Mouse (Mus musculus): ENCODE results near the gene Rab3b. TPM values are rescaled to one million over a fixed set of nuclear protein-coding genes. Genes with fewer than 3 reads are reported as not detected.

Rab3b gene
- polyA plus RNA-seq, 1 experiment from 2014 or later, result 11.7 TPM

DNA sequence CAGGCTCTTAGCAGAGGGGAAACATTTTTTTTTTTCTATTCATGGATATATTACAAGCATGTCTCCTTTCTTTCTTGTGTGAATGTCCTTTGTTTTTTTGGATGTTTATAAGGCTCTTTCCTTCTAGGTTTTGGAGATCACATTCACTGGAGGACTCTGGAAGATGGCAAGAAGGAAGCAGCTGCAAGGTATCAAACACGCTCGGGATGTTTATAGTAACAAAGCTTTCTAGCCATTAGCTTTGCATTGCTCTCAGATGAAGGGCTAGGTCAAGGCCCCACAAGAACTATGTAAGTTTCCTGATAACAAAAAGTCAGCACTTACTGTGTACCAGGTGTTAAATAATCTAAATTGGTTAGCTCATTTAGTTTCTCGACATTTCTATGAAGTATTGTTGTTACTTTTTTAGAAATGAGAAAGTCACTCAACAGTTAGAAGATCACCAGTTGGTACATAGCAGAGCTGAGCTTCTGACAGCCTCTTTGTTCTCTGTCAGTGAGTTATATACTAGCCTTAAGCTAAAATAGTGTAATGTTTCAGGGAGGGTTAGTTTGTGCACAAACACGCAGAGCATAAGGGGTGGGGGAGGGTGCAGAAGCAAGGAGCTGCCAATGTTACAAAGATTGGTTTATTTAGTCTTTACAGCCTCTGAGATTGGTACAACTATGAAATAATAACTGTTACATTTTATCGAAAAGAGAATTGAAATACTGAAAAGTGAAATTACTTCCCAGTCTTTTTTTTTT is 32.9 kb upstream of the Rab3b start:
- H3K27me3 ChIP-seq (replicated peaks), result no peaks in the 10 kb centered on the region
- 51% methylated on average over 5 of the region's 5 CpGs for WGBS
- H3K4me2 ChIP-seq (replicated peaks), result no peak overlapping the region
- no peaks in the 10 kb centered on the region for H3K36me3 ChIP-seq
- H3K4me3 ChIP-seq (replicated peaks), result no peak overlapping the region
- H3K9me3 ChIP-seq, result no peaks in the 10 kb centered on the region
- H3K4me1 ChIP-seq (replicated peaks), result 0 out of 2 replicates have a peak, but pooled peaks cover 8% of the 10 kb centered on the region
- no peak overlapping the region for H3K9ac ChIP-seq
- 0 out of 2 replicates have a peak overlapping the region, but pooled peaks have one; percentile 27 for H3K27ac ChIP-seq
- no peak for ATAC-seq

DNA sequence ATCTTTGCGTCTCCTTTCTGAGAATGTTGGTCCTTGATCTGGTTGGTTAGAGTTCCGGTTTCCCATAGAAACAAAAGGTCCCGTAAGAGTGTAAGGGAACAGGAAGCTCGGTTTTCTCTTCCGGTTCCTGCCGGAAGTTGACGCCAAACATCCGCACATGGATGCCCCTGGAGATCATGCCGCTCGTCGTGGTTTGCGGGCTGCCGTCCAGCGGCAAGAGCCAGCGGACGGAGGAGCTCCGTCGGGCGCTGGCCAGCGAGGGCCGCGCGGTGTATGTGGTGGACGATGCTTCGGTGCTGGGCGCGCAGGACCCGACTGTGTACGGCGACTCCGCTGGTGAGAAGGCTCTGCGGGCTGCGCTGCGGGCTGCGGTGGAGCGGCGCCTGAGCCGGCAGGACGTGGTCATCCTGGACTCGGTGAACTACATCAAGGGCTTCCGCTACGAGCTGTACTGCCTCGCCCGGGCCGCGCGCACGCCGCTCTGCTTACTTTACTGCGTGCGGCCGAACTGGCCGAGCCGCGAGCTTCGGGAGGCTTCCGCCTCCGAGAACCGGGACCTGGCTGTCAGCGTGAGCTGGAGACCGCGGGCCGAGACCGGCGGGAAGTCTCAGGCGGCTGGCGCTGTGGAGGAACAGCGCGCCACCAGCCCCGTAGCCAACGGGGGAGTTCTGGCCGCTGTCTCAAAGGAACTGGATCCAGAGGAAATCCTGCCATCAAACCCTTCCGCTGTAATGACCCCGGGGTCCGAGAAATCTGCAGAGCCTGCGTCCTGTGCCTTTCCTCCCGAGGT is 31.0 kb upstream of the Rab3b start, which contains the start of gene Kti12:
Kti12 (plus strand) TSS at position 71 of the 790 bp plus-strand sequence.
- Histone ChIP-seq H3K4me2 (replicated peaks) (peak within 1 kb of the TSS; percentile 86), H3K9ac (peak within 1 kb of the TSS; percentile 78), H3K9me3 (no peaks in the 10 kb centered on the region), H3K27me3 (replicated peaks) (no peaks in the 10 kb centered on the region), H3K4me3 (replicated peaks) (peak within 1 kb of the TSS; percentile 86), H3K27ac (peak within 1 kb of the TSS; percentile 93), H3K4me1 (replicated peaks) (0 out of 2 replicates have a peak, but pooled peaks cover 8% of the 10 kb centered on the region), H3K36me3 (no peaks in the 10 kb centered on the region)
- peak; percentile 90 for ATAC-seq
- under 1% methylated on average over 77 of the region's 77 CpGs for whole genome bisulfite sequencing

DNA sequence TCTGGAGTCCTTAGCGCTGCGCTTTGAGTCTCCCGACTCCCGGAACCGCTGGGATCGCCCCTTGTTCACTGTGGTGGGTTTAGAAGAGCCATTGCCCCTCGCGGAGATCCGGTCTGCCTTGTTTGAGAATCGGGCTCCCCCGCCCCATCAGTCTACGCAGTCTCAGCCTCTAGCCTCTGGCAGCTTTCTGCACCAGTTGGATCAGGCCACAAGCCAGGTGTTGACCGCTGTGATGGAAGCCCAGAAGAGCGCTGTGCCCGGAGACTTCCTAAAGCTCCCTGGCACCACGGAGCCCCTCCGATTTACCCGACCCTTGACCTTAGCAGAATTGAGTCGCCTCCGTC is 30.4 kb upstream of the Rab3b start, which contains the start of gene A730015C16Rik:
A730015C16Rik (minus strand) TSS at position 115 of the 344 bp plus-strand sequence.
- peak; percentile 35 for ATAC-seq
- Histone ChIP-seq H3K27me3 (replicated peaks) (no peaks in the 10 kb centered on the region), H3K4me3 (replicated peaks) (peak within 1 kb of the TSS; percentile 86), H3K36me3 (no peaks in the 10 kb centered on the region), H3K27ac (peak within 1 kb of the TSS; percentile 93), H3K4me2 (replicated peaks) (peak within 1 kb of the TSS; percentile 86), H3K9ac (peak within 1 kb of the TSS; percentile 78), H3K4me1 (replicated peaks) (0 out of 2 replicates have a peak, but pooled peaks cover 8% of the 10 kb centered on the region), H3K9me3 (no peaks in the 10 kb centered on the region)
- WGBS, result 5% methylated on average over 20 of the region's 20 CpGs

DNA sequence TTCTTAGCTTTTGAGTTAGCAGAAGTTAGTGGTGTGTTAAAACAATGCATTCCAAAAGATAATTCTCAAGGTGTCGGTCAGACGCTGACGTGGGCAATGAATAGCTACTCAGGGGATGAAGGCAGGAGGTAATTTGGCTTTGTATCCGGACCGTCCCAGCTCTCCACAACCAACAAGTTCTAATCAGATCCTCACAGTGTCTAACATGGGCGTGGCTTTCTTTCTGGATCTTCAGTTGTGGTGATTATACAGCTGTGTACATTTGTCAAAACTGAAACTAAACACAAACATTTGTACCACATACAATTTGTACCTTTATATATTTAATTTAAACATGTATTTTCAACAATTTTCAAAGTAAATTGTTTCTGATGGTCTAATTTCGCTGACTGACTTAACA is 12.1 kb upstream of the Rab3b start:
- Histone ChIP-seq H3K9me3 (no peaks in the 10 kb centered on the region), H3K4me2 (replicated peaks) (no peak overlapping the region), H3K4me3 (replicated peaks) (no peak overlapping the region), H3K9ac (no peak overlapping the region), H3K36me3 (peaks cover 3% of the 10 kb centered on the region; the same call in 1 of the 2 replicates), H3K27ac (no peak overlapping the region), H3K4me1 (replicated peaks) (no peaks in the 10 kb centered on the region), H3K27me3 (replicated peaks) (no peaks in the 10 kb centered on the region)
- 78% methylated on average over 7 of the region's 7 CpGs for WGBS
- ATAC-seq, result no peak

DNA sequence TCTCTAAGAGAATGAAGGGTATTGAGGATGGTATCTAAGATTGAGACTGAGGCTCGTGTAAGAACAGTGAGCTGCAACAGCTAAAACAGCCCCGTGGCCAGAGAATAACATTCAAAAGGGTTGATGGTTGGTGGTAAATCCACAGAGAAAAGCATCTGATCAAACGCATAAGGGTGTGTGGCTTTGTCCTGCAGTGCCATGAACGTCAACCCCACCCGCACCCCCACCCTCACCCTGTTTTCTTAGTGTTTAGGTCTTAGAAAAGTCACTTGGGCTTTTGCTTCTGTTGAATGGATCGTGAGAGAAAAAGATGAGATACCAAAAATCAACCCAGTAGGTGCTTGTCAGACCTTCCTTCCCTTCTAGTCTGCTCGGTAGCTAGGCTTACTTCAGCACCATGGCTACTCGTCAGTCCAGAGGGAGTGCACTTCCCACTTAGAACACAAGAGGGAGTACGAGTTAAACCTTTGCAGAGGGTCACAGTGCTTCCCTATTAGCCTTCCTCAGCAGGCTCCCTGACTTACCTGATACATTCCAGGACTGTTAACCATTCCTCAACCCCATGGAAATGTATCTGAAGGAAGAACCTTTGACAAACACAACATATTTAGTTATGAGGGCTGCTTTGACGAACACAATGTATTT is 9.0 kb upstream of the Rab3b start:
- Histone ChIP-seq H3K36me3 (no peaks in the 10 kb centered on the region), H3K9ac (no peak overlapping the region), H3K27ac (no peak overlapping the region), H3K4me2 (replicated peaks) (no peak overlapping the region), H3K4me1 (replicated peaks) (no peaks in the 10 kb centered on the region), H3K4me3 (replicated peaks) (no peak overlapping the region), H3K27me3 (replicated peaks) (no peaks in the 10 kb centered on the region), H3K9me3 (no peaks in the 10 kb centered on the region)
- 34% methylated on average over 10 of the region's 10 CpGs for WGBS
- peak; percentile 88 for ATAC-seq

DNA sequence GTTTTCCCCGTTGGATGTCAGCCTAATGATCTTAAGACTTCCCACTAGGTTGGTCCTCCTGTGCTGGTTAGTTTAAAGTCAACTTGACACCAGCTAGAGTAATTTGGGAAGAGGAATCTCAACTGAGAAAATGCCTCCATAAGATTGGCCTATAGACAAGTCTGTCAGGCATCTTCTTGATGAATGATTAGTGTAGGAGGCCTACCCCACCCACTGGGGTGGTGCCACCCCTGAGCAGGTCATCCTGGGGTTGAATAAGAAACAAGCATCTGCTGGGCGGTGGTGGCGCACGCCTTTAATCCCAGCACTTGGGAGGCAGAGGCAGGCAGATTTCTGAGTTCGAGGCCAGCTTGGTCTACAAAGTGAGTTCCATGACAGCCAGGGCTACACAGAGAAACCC is 5.1 kb upstream of the Rab3b start:
- no peak overlapping the region for H3K9ac ChIP-seq
- no peak overlapping the region for H3K4me3 ChIP-seq (replicated peaks)
- no peaks in the 10 kb centered on the region for H3K9me3 ChIP-seq
- no peak for ATAC-seq
- no peaks in the 10 kb centered on the region for H3K27me3 ChIP-seq (replicated peaks)
- no peak overlapping the region for H3K27ac ChIP-seq
- H3K4me1 ChIP-seq (replicated peaks), result no peaks in the 10 kb centered on the region
- no peaks in the 10 kb centered on the region for H3K36me3 ChIP-seq
- WGBS, result 91% methylated on average over 5 of the region's 5 CpGs
- no peak overlapping the region for H3K4me2 ChIP-seq (replicated peaks)

DNA sequence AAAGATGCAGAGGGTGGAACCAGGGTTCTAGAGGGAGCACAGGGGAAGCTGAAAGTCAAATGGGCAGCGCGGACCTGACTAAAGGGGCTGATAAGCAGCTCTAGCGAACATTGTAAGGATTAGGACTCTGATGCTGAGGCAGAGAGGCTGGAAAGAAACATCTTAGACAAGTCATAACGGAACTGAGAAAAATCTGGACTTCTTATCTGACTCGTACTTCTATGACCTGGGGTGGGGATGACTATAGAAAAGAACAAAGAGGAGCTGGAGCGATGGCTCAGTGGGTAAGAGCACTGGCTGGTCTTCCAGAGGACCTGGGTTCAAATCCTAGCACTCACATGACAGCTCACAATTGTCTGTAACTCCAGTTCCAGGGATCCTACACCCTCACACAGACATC is 962 bp upstream of the Rab3b start:
- H3K36me3 ChIP-seq, result no peaks in the 10 kb centered on the region
- WGBS, result 80% methylated on average over 6 of the region's 6 CpGs
- H3K4me3 ChIP-seq (replicated peaks), result no peak overlapping the region
- no peak overlapping the region for H3K9ac ChIP-seq
- H3K27me3 ChIP-seq (replicated peaks), result no peaks in the 10 kb centered on the region
- 0 out of 2 replicates have a peak, but pooled peaks cover 6% of the 10 kb centered on the region for H3K4me1 ChIP-seq (replicated peaks)
- no peak for ATAC-seq
- no peak overlapping the region for H3K4me2 ChIP-seq (replicated peaks)
- no peak overlapping the region for H3K27ac ChIP-seq
- no peaks in the 10 kb centered on the region for H3K9me3 ChIP-seq

DNA sequence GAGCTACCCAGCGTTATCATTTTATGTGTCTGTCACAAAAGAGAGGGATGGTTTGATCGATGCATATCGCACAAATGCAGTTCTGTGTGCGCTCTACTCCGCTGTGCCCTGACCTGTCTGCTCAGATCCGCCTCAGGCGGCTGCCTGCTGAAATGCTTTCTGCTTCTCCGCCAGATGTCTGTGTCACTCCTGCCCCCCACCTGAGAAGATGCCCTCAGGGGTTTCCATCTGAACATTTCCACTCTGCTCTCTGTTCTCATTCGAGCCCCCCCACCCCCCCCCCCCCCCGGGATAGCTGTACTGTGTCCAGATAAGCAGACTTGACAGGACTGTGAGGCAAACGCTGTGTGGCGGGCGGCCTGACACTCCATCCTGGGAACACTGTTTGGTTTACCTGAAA is 5.0 kb downstream of the Rab3b start:
- no peak overlapping the region for H3K4me2 ChIP-seq (replicated peaks)
- H3K4me3 ChIP-seq (replicated peaks), result no peak overlapping the region
- ATAC-seq, result no peak
- H3K9me3 ChIP-seq, result no peaks in the 10 kb centered on the region
- no peaks in the 10 kb centered on the region for H3K27me3 ChIP-seq (replicated peaks)
- 57% methylated on average over 13 of the region's 13 CpGs for WGBS
- H3K4me1 ChIP-seq (replicated peaks), result 0 out of 2 replicates have a peak, but pooled peaks cover 6% of the 10 kb centered on the region
- H3K27ac ChIP-seq, result no peak overlapping the region
- H3K36me3 ChIP-seq, result no peaks in the 10 kb centered on the region
- H3K9ac ChIP-seq, result no peak overlapping the region

DNA sequence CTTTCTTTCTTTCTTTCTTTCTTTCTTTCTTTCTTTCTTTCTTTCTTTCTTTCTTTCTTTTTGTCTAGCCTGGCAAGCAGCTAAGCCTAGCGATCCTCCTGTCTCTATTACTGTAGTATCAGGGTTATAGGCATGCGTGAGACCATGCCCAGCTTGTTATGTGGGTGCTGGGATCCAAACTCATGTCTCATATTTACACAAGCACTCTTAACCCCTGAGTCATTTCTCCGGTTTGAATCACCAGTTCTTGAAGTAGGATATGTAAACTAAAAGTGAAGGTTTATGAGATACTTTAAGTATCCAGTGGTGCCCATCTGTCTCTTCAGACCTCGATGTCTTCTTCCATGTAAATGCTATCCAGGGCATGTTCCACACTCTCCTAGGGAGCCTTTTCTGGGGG is 8.6 kb downstream of the Rab3b start:
- no peaks in the 10 kb centered on the region for H3K27me3 ChIP-seq (replicated peaks)
- 60% methylated on average over 4 of the region's 4 CpGs for WGBS
- no peak for ATAC-seq

DNA sequence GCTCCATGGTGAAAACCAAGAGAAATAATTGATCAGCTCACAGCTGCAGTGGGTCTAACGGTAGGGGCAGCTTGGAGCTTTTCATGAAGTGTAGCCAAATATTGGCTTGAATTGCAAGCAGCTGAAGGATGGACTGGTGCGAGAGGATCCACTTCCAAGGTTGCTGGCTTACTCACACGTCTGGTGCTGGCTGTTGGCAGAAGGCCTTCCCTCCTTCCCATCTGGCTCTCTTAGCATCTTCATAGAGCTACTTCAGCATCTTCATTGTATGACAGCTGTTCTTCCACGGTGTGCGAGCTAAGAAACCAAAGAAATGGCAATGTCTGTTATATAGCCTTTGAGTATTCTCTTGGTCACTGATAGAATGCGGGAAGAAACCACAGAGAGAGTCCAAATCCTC is 12.0 kb downstream of the Rab3b start:
- no peak for ATAC-seq
- H3K27ac ChIP-seq, result no peak overlapping the region
- no peak overlapping the region for H3K4me3 ChIP-seq (replicated peaks)
- H3K27me3 ChIP-seq (replicated peaks), result no peaks in the 10 kb centered on the region
- no peaks in the 10 kb centered on the region for H3K4me1 ChIP-seq (replicated peaks)
- 88% methylated on average over 6 of the region's 6 CpGs for WGBS
- no peaks in the 10 kb centered on the region for H3K9me3 ChIP-seq
- no peak overlapping the region for H3K4me2 ChIP-seq (replicated peaks)
- no peak overlapping the region for H3K9ac ChIP-seq
- H3K36me3 ChIP-seq, result no peaks in the 10 kb centered on the region

More for the DNA sequence above, 8.6 kb downstream of the Rab3b start:
- H3K4me2 ChIP-seq (replicated peaks), result no peak overlapping the region
- H3K9me3 ChIP-seq, result no peaks in the 10 kb centered on the region
- no peak overlapping the region for H3K4me3 ChIP-seq (replicated peaks)
- H3K27ac ChIP-seq, result no peak overlapping the region
- H3K4me1 ChIP-seq (replicated peaks), result no peaks in the 10 kb centered on the region
- H3K9ac ChIP-seq, result no peak overlapping the region
- H3K36me3 ChIP-seq, result no peaks in the 10 kb centered on the region

DNA sequence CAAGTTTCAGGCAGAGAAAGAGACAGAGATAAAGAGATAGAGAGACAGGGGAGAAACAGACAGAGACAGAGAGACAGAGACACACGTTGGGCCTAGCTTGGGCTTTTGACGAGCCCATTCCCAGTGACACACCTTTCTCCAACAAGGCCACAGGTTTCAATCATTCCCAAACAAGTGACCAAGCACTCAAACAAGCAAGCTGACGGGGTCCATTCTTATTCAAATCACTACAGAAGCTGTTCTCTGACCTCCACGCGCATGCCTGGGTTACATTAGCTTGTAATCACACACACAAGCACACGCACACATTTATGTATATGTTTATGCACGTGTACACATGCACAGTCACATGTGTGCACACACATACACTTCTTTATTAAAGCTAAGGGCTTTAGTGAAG is 21.6 kb downstream of the Rab3b start:
- Histone ChIP-seq H3K27ac (no peak overlapping the region), H3K36me3 (no peaks in the 10 kb centered on the region), H3K4me3 (replicated peaks) (no peak overlapping the region), H3K4me1 (replicated peaks) (no peaks in the 10 kb centered on the region), H3K9ac (no peak overlapping the region), H3K27me3 (replicated peaks) (no peaks in the 10 kb centered on the region), H3K4me2 (replicated peaks) (no peak overlapping the region), H3K9me3 (no peaks in the 10 kb centered on the region)
- ATAC-seq, result no peak
- WGBS, result 88% methylated on average over 7 of the region's 7 CpGs

DNA sequence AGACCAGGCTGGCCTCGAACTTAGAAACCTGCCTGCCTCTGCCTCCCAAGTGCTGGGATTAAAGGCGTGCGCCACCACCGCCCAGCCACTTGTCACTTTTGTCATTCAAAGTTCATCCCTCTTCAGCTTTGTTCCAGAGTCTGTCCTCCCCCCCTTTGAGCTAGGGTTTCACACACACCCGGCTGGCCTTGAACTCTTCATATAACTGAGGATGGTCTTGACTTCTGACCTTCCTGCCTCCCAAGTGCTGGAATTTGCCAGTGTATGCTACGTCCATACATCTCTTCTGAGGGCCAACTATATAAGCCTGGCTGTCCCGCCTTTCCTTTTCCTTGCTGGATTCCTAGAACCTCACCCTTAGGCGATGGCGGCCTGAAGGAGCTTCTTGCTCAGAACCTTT is 24.0 kb downstream of the Rab3b start:
- no peaks in the 10 kb centered on the region; the same call in 1 of the 2 replicates for H3K4me1 ChIP-seq (replicated peaks)
- no peak overlapping the region for H3K4me3 ChIP-seq (replicated peaks)
- 93% methylated on average over 9 of the region's 9 CpGs for WGBS
- no peak overlapping the region for H3K4me2 ChIP-seq (replicated peaks)
- no peaks in the 10 kb centered on the region for H3K9me3 ChIP-seq
- no peak for ATAC-seq
- H3K27me3 ChIP-seq (replicated peaks), result no peaks in the 10 kb centered on the region
- no peak overlapping the region for H3K9ac ChIP-seq
- no peaks in the 10 kb centered on the region for H3K36me3 ChIP-seq
- H3K27ac ChIP-seq, result no peak overlapping the region

All from intestine, embryonic 15.5 days (tissue).